Mouse (Mus musculus) cerebellum, adult 2 months (tissue): ENCODE data around the gene Inpp5b.

Experiments used
- CTCF ChIP-seq: fragments of 200-500 bp; IDR thresholded peaks from 2 replicates; pipeline ENCODE4 v1.5.1; 2011; ENCODE audit warnings: low read depth, mild to moderate bottlenecking, control low read depth, low read length, moderate library complexity, borderline replicate concordance; ENCODE audit not compliant: insufficient read depth
- POLR2A ChIP-seq: fragments of 200-500 bp; IDR thresholded peaks from 2 replicates; pipeline ENCODE4 v1.6.1; 2011; ENCODE audit warnings: low read length, control low read depth, borderline replicate concordance; ENCODE audit not compliant: insufficient read depth

GRCm38 (mm10) chr4:124705661-124706269 is 35.9 kb upstream of the Inpp5b start:
- TF ChIP-seq CTCF: no peak
- no peak for TF ChIP-seq POLR2A
